Mouse (Mus musculus) megakaryocyte, embryonic 14.5 days (primary cell): ENCODE data around the gene Tmem181a. TPM values are rescaled to one million over a fixed set of nuclear protein-coding genes. Genes with fewer than 3 reads are reported as not detected.
"Not testable (repeated sequence)": the region's sequence is repeated elsewhere in the genome, so short reads cannot be mapped to it uniquely, and the experiment has no call there.

ENCODE experiments used
- H3K27me3 ChIP-seq: replicated peaks from 2 replicates; pipeline ENCODE3; 2012; ENCODE audit warnings: inconsistent platforms
- H3K36me3 ChIP-seq: replicated peaks from 2 replicates; pipeline ENCODE3; 2012; ENCODE audit warnings: low read length, inconsistent platforms, mixed read lengths
- H3K4me1 ChIP-seq: 2 replicates; pipeline ENCODE4 v1.6.1; 2012; ENCODE audit warnings: inconsistent platforms
- H3K4me3 ChIP-seq: replicated peaks from 2 replicates; pipeline ENCODE3; 2012; ENCODE audit warnings: moderate library complexity, mild to moderate bottlenecking, inconsistent platforms
- H3K9me3 ChIP-seq: 2 replicates; pipeline ENCODE4 v1.6.1; 2012; ENCODE audit warnings: inconsistent platforms
- polyA plus RNA-seq: library from polyadenylated mRNA; stranded (reverse); fragments of >175 nt; gene quantifications from 2 replicates; pipeline ENCODE4 v1.2.3, GENCODE M21; 2012; ENCODE audit warnings: low replicate concordance; ENCODE audit not compliant: insufficient read depth

Gene Tmem181a
- polyA plus RNA-seq, 1 experiment: 3.6 TPM

- H3K36me3 ChIP-seq, H3K4me1 ChIP-seq: not testable (repeated sequence)
Observed at GRCm38 (mm10) chr17:6321778-6322101, 65.1 kb downstream of the Tmem181a start.

GRCm38 (mm10) chr17:6325021-6325420 is 68.4 kb downstream of the Tmem181a start:
- H3K36me3 ChIP-seq, H3K27me3 ChIP-seq, H3K4me3 ChIP-seq, H3K4me1 ChIP-seq, H3K9me3 ChIP-seq: not testable (repeated sequence)

More at GRCm38 (mm10) chr17:6321778-6322101, 65.1 kb downstream of the Tmem181a start:
- H3K9me3 ChIP-seq, H3K27me3 ChIP-seq, H3K4me3 ChIP-seq: not testable (repeated sequence)

GRCm38 (mm10) chr17:6325543-6325942 is 68.9 kb downstream of the Tmem181a start:
- not testable (repeated sequence) for H3K4me3 ChIP-seq

GRCm38 (mm10) chr17:6327554-6327953 is 70.9 kb downstream of the Tmem181a start:
- H3K4me3 ChIP-seq, H3K36me3 ChIP-seq, H3K4me1 ChIP-seq, H3K9me3 ChIP-seq, H3K27me3 ChIP-seq: not testable (repeated sequence)

More at GRCm38 (mm10) chr17:6325543-6325942, 68.9 kb downstream of the Tmem181a start:
- H3K9me3 ChIP-seq, H3K4me1 ChIP-seq, H3K27me3 ChIP-seq, H3K36me3 ChIP-seq: not testable (repeated sequence)

- H3K27me3 ChIP-seq, H3K4me3 ChIP-seq, H3K9me3 ChIP-seq, H3K4me1 ChIP-seq, H3K36me3 ChIP-seq: not testable (repeated sequence)
Observed at GRCm38 (mm10) chr17:6328997-6329396, 72.3 kb downstream of the Tmem181a start.

GRCm38 (mm10) chr17:6342606-6343294 is 86.1 kb downstream of the Tmem181a start:
- H3K36me3 ChIP-seq, H3K4me3 ChIP-seq, H3K4me1 ChIP-seq, H3K9me3 ChIP-seq, H3K27me3 ChIP-seq: not testable (repeated sequence)

GRCm38 (mm10) chr17:6355256-6355655 is 98.6 kb downstream of the Tmem181a start:
- H3K4me1 ChIP-seq, H3K4me3 ChIP-seq, H3K27me3 ChIP-seq: not testable (repeated sequence)

More at GRCm38 (mm10) chr17:6355256-6355655, 98.6 kb downstream of the Tmem181a start:
- not testable (repeated sequence) for H3K36me3 ChIP-seq, H3K9me3 ChIP-seq

Other genes starting within 250 kb of the Tmem181a start
- 0.44 TPM in 1 of 2 replicates, not detected in the other for gene Serac1, start 177.1 kb upstream of the Tmem181a start, polyA plus RNA-seq
- 3.9 TPM in 1 of 2 replicates, not detected in the other for gene Gtf2h5, start 177.1 kb upstream of the Tmem181a start, polyA plus RNA-seq
- 9.1 and 10.9 TPM in 2 replicates for gene Tulp4, start 150.4 kb upstream of the Tmem181a start, polyA plus RNA-seq
- 0.59 TPM in 1 of 2 replicates, not detected in the other for gene Dynlt1a, start 60.6 kb downstream of the Tmem181a start, polyA plus RNA-seq
- 10.9 and 24.4 TPM in 2 replicates for gene Dynlt1b, start 173.3 kb downstream of the Tmem181a start, polyA plus RNA-seq